Mouse (Mus musculus) kidney, adult 9 months (tissue): Measurements from ENCODE around the gene Sel1l.

ENCODE experiments used
- DNase-seq: peaks from one replicate; pipeline ENCODE4 v3.0.0; 2022

Sel1l gene

GRCm38 (mm10) chr12:91778211-91779003 is 70.5 kb downstream of the Sel1l start:
- DNase-seq, result peak; percentile 78

GRCm38 (mm10) chr12:91776342-91776741 is 72.6 kb downstream of the Sel1l start:
- DNase-seq, result no peak

- no peak for DNase-seq
These were observed 74.1 kb downstream of the Sel1l start for GRCm38 (mm10) chr12:91774811-91775284.

- DNase-seq, result no peak
These were observed 80.1 kb downstream of the Sel1l start for GRCm38 (mm10) chr12:91768871-91769270.

- DNase-seq, result no peak
These were observed 80.8 kb downstream of the Sel1l start for GRCm38 (mm10) chr12:91768176-91768575.

- DNase-seq, result peak; percentile 37
These were observed 82.4 kb downstream of the Sel1l start for GRCm38 (mm10) chr12:91766338-91767107.

GRCm38 (mm10) chr12:91765504-91765903 is 83.5 kb downstream of the Sel1l start:
- DNase-seq, result peak; percentile 20

GRCm38 (mm10) chr12:91765054-91765453 is 83.9 kb downstream of the Sel1l start:
- peak; percentile 43 for DNase-seq

GRCm38 (mm10) chr12:91764471-91764870 is 84.5 kb downstream of the Sel1l start:
- DNase-seq, result peak; percentile 42

- no peak for DNase-seq
These were observed 89.1 kb downstream of the Sel1l start for GRCm38 (mm10) chr12:91759836-91760235.

- DNase-seq, result no peak
These were observed 90.9 kb downstream of the Sel1l start for GRCm38 (mm10) chr12:91757854-91758562.

GRCm38 (mm10) chr12:91756562-91757166 is 92.3 kb downstream of the Sel1l start:
- no peak for DNase-seq
